Mouse (Mus musculus) adrenal gland, postnatal 0 days (tissue): ENCODE results near the gene Fras1. TPM values are rescaled to one million over a fixed set of nuclear protein-coding genes. Genes with fewer than 3 reads are reported as not detected.

Source experiments
- polyA plus RNA-seq: library from polyadenylated mRNA; unstranded; fragments of >200 nt; fragmentation: Nextera tagmentation; extraction: Ambion mirVana; gene quantifications from 2 replicates; pipeline ENCODE4 v1.2.1, GENCODE M21; 2015

Gene Fras1
- 4.3 and 6.1 TPM in 2 replicates for polyA plus RNA-seq

DNA sequence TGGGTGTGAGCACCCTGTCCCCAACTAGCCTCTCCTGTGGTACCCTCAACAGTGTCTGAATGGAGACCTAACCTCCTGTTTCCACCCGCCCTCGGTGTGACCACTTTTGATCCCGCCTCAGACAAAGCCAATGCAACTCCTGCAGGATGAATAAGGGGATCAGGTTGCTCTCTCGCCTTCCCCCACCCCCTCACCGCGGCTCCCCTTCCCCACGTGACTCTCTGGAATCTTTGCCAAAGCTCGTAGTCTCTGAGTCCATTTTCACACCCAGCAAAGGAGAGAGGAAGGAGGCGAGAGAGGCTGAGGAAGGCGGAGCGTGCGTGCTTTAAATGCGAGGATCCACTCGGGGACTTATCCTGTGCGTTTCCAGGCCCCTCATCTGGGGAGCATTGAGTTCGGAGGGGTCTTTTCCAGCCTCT is at the start of gene Fras1:
Gene Fras1 (plus strand): TSS at position 389 of the 419 bp plus-strand sequence.

DNA sequence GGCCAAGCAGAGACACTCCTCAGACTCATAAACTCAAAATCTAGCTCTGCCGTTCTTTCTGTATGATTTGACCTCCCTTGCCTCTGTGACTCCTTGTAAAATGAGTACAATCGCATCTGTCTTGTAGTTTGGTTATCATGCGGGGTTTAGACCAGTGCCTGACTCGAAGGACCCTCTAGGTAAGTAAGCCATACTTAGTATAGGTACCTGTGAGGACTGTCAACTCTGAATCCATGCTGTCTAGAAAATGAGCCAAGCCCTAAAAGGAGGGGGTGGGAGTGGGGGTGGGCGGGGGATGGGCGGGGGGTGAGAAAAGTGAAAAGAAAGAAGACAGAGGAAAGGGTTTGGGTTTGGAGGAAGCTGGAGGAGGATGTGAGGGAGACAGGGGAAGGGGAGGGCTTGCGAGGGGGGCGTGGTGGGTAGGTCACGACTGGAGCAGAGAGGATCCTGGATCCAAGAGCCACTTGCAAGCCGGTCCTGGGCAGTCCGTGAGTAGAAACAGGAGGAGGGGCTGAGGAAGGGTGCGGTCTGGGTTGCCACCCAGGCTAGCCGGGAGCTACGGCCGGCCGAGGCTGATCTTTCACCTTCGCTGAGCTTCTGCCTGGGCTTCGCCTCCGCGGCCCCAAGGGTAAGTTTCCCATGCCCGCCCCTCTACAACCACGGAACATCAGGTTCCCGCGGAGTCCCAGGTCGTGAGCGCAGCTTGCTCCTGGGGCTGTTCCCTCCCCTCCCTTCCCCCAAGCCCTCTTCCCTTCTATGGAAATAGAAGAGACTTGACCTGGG is 419.4 kb downstream of the Fras1 start, which contains the start of gene Anxa3:
Gene Anxa3 (plus strand): TSS at position 404 of the 783 bp plus-strand sequence.

Other genes starting within 250 kb of the Fras1 start
- 12.5 and 23.4 TPM in 2 replicates for gene Cnot6l, start 209.8 kb upstream of the Fras1 start, polyA plus RNA-seq
- gene Mrpl1, start 164.5 kb upstream of the Fras1 start, polyA plus RNA-seq = 28.4 and 31.6 TPM in 2 replicates